Mouse (Mus musculus) gonadal fat pad, adult 2 months (tissue): ENCODE data around the gene Gm49395. TPM values are rescaled to one million over a fixed set of nuclear protein-coding genes. Genes with fewer than 3 reads are reported as not detected.

ENCODE experiments used
- DNase-seq: peaks from one replicate; pipeline ENCODE4 v3.0.0-alpha.2; 2012; ENCODE audit warnings: low read depth
- polyA plus RNA-seq: library from polyadenylated mRNA; depleted of rRNA; stranded (reverse); fragments of >200 nt; gene quantifications from 2 replicates; pipeline ENCODE4 v1.2.3, GENCODE M21; 2012; rRNA removed

Gene Gm49395
- polyA plus RNA-seq, result 3.8 and 4.1 TPM in 2 replicates

- no peak for DNase-seq
Measured at GRCm38 (mm10) chr13:115101355-115102191, at the start of gene Gm49395, which contains the start of gene Itga1. TSS of gene Gm49395 (minus strand) at chr13:115101921. TSS of gene Itga1 (minus strand) at chr13:115101964.

DNA sequence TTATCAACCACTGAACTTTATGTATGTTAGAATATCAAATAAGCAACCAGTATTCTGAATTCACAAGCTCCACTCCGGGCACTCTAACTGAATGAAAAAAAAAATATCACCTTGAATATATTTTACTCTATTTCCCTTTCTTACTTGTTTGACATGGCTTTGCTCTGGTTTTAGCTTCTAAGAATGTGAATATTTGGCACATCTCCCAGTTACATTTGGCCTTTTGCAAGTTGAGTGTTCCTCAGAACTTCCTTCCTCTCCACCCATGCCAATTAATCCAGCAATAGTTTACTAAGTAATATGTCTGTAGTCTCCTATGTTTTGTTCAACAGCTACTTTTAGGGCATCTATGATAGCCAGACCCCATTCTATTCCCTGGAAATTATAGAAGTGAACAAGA lies 48.9 kb upstream of the Gm49395 start:
- no peak for DNase-seq

- no peak for DNase-seq
Measured at GRCm38 (mm10) chr13:115149849-115150248, 48.1 kb upstream of the Gm49395 start.

- no peak for DNase-seq
Measured at GRCm38 (mm10) chr13:115143575-115143974, 41.9 kb upstream of the Gm49395 start.

GRCm38 (mm10) chr13:115142066-115142465 lies 40.3 kb upstream of the Gm49395 start:
- no peak for DNase-seq

- DNase-seq, result no peak
Measured at GRCm38 (mm10) chr13:115138513-115138912, 36.8 kb upstream of the Gm49395 start.

- no peak for DNase-seq
Measured at GRCm38 (mm10) chr13:115136761-115137160, 35.0 kb upstream of the Gm49395 start.

DNA sequence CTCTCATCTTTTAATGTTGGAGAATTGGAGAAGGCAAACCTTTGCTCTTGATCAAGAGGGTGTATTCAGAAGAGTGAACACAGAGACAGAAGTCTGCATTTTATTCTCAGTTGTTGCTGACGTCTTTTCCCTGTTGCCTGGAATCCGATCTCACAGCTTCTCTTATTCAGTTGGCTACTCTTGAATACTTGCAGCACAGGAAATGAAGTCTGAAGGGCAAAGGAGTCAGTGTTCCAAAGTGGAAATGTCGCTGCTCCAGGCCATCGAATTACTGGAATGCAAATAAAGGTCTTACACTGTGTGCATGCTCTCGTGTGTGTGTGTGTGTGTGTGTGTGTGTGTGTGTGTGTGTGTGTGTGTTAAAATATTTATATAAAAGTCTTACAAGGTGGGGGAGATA lies 30.7 kb upstream of the Gm49395 start:
- DNase-seq, result no peak

DNA sequence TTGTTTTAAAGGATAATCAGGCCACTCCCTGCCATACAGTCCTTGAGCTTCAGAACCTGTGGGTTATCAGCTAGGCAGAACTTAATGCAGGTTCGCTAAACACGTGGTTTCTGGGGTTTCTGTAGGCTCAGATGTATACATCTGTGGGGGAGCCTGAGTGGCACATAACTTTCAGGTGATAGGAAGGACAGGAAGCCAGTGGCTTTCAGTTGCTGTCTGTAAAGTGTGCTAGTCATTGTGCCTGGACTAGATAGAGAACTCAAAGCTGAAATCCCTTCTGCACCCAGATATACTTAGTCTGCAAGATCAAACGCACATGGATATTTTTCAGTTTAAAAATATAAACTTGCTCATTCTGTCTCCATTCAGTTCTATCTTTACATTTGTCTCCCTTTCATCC lies 29.7 kb upstream of the Gm49395 start:
- DNase-seq, result no peak

DNA sequence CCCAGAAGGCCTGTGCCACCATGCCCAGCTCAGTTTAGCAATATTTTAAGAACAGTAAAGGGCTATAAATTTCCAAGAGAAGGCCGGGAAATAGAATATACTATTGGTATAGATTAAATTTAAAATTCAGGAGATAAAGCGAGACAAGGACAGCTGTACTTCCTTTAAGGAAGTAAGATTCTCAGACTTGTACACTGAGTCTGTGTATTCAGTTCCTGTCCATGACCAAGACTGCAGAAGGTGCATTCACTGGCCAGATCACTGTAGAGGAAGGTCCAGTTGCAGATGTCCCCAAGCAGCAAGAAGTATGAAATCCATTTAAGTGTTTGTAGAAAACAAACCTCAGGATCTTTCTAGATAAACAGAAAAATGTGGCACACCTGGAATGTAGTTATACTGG lies 28.3 kb upstream of the Gm49395 start:
- no peak for DNase-seq

- no peak for DNase-seq
Measured at GRCm38 (mm10) chr13:115127826-115128225, 26.1 kb upstream of the Gm49395 start.

DNA sequence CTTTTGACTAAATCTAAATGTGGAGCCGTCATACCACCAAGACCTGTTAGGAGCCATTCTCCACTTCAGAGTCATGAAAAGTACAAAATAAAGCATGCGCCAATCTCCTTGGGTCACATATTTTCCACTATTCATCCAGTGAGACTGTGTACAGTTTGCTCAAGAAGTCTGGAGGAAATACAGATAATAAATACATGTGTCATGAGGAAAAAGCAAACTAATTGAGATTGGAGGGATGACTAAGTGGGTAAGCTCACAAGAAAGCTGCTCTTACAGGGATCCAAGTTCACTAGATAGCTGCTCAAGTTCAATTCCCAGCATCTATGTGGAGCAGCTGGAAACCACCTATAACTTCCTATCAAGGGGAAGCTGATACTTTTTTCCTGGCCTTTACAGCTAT lies 24.8 kb upstream of the Gm49395 start:
- no peak for DNase-seq

DNA sequence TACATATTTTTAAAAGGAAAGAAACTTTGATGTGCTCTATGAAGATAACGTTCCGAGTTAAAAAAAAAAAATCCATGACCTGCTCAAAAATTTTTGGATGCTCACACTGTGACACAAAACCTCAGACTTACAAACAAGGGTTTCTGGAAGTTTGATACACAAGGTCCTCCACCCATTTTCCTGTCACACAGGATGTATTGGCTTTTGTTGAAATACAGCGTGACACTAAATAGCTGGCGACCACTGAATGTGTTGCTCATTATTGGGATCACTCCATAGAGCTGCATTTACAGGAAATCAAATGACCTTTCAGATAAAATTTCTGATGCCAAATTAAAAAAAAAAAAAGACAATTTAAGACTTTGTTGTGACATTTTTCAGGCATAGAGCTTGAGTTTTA lies 23.4 kb upstream of the Gm49395 start:
- DNase-seq, result no peak

DNA sequence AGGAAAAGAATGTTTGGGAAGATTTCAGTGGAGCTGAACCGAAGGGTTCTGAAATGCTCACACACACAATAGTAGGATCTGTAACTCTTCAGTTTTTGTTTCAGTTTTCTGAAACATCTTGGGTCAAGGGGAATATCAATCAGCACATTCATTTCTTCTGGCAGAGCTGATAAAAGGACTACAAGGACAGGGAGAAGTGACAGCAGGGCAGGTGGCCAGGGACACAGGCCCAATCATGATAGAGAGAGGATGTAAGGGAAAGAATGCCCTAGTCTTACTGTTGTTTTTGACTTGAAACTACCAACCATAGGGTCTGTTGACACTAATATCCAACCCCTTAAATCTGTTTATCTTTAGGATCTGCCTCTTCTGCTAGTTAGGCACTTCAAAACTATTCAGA lies 22.8 kb upstream of the Gm49395 start:
- DNase-seq, result no peak

DNA sequence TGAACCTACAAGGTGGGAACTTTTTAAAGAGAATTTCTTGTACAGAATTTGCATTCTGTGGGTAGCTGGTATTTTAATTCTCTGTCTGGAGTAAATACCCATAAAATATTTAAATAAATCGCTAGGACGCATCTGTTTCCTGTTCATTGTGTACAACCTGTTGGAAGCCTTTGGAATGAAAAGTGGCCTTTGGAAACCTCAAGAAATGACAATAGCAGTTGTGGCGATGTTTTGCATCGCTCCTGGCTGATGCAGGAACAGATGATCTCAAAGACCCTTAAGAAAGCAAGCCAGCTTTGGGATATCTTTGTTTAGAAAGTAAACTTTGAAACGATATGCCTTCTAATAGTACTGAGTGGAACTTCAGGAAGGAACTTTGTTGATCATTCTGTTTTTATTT lies 17.0 kb upstream of the Gm49395 start:
- no peak for DNase-seq

DNA sequence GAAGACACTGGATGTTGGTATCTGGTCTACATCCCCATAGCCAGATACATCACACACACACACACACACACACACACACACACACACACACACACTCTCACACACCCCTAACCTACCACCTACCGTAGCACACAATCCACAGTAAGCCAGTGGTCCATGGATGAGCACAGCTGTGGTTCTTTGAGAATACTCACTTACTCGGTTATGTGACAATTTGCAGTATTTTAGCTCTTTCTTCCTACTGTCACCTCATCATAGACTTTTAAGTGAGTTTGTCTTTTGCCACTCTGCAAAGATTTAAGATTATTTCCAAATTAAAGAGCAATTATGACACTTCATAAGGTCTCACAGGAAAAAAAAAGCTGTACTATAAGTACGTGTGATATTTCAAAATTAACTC lies 16.5 kb upstream of the Gm49395 start:
- DNase-seq, result no peak

DNA sequence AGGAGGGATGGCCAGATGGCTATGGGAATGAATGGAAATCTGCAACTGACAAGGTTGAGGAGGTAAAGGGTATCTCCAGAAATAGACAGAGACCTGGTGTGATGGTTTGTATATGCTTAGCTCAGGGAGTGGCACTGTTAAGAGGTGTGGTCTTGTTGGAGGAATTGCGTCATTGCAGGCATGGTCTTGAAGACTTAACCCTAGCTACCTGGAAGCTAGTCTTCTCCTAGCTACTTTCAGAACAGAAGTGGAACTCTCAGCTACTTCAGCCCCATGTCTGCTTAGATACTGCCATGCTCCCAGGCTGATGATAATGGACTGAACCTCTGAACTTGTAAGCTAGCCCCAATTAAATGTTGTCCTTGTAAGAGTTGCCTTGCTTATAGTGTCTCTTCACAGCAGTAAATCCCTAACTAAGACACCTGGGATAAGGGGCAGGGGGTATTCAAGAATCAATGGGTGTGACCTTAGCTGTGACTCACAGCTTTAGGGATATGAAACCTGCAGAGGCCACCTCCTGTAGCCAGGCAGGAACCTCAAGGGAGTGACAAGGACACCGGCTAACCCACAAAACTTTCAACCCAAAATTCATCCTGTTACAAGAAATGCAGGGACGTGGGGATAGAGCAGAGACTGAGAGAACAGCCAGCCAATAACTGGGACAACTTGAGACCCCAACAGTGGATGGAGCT lies 15.4 kb upstream of the Gm49395 start:
- no peak for DNase-seq

- no peak for DNase-seq
Measured at GRCm38 (mm10) chr13:115109628-115110027, 7.9 kb upstream of the Gm49395 start.

DNA sequence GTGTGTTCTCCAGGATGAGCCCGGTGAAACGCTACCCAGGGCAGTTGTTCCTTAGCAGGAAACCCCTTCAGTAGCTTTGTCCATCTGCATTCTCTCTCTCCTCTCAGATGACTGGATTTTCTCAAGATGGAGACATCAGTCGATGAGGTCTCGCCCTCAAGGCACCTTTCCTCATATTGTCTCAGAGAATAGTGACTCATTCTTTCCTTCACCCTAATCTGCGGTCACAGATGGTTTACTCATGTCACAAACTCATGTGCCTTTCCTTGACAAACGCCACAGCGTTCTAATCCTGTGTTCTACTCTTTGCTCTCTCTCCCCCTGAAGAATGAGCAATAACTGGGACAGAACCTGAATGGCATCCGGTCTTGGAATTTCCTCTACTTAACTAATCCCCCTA lies 5.7 kb upstream of the Gm49395 start:
- no peak for DNase-seq

DNA sequence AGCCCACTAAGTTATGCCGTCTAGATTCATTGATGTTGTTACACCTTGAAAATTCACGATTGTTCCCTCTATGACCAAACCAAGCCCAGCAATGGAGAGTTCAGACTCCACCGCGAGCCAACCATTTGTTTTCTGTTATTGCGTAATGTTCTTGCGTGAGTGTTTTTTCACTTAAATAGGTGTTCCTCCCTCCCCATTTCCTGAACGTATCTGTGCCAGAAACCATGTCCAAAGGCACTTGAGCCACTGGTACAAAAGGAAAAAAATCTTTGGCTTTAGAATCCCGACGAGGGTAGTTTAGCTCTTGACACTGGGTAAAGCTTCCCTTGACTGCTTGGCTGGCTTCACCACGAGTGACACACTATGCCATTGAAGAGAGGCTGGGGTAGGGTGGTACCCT lies 4.5 kb upstream of the Gm49395 start:
- DNase-seq, result no peak

- DNase-seq, result no peak
Measured at GRCm38 (mm10) chr13:115102754-115103153, 1.0 kb upstream of the Gm49395 start.

DNA sequence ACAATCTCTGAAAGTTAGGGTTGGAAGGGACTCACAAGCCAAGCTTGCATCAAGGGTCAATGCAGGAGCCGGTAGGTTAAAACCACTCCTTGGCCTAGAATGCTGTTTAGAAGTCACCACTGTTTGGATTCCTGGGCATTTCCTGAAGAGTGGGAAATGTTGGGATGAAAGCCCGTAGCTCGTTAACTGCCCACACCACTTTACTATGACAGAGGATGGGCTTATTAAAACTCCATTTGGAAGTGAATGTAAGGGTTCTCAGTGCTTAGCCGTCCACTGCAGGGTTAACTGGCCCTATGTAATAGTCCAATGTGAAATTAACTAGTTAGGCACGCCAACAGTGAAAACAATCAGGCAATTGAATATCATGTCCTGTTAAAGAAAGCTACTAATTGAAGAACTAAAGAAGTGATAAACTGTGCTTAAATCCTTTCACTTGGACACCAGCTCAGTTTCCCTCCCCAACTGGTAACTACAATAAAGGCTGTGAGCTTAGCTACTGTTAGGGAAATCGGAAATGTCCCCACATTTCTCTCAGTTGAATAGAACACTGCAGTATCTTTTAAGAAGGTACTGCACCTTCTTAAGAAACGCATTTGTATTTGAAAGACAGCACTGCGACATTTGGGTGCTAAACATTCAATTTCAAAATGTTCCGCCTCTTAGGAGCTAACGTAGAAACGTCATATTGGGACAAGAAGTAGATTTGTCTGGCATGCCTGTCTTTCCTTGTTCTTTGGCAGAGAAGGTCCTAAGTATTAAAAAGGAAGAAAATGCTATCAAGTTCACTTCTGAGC lies 1.1 kb downstream of the Gm49395 start:
- DNase-seq, result no peak
